Mouse (Mus musculus) bone marrow macrophage, adult 2 months (primary cell): ENCODE measurements around the gene Lig3.

Experiments
- CTCF ChIP-seq: IDR thresholded peaks from 2 replicates; pipeline ENCODE4 v1.5.1; 2012; ENCODE audit warnings: low read depth, mild to moderate bottlenecking, low read length, moderate library complexity
- POLR2A ChIP-seq: IDR thresholded peaks from 2 replicates; pipeline ENCODE4 v1.6.1; 2012; ENCODE audit warnings: mild to moderate bottlenecking, low read depth, low read length, borderline replicate concordance

DNA sequence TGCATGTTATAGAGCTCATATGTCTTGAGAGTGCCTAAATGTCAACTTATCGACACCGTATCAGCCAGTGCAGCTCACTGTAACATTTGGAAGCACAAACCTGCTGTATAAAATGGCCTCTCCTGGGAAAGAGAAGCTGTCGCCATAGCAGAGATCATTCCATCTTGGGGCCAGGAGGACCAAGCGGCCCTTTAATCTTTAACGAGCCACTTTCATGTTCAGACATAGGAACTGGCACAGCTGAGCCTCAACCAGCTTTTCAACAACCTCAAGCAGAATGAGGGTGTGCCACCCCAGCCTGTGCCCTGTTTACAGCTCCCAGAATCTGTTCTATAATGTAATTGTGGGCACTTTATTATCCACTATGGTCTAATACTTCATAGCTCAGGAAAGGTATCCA is 69.4 kb downstream of the Lig3 start:
- TF ChIP-seq CTCF (no peak), POLR2A (no peak)
